Mouse (Mus musculus): Measurements from ENCODE around the gene Cnot1. TPM values are rescaled to one million over a fixed set of nuclear protein-coding genes. Genes with fewer than 3 reads are reported as not detected.

Gene Cnot1
- polyA plus RNA-seq (2014; fragmentation: Nextera tagmentation; extraction: Ambion mirVana): 75.4 and 128 TPM in 2 replicates

- Histone ChIP-seq H3K4me1 (ENCODE audit: control insufficient read depth, insufficient read depth, low read length) (peaks cover 14% of the 10 kb centered on the region), H3K4me2 (replicated peaks; ENCODE audit: low read depth, low read length) (peak within 1 kb of the TSS; percentile 73), H3K27me3 (ENCODE audit: control insufficient read depth, insufficient read depth, low read length) (no peaks in the 10 kb centered on the region), H3K27ac (ENCODE audit: low read depth, low read length) (peak within 1 kb of the TSS; percentile 91), H3K9ac (ENCODE audit: low read depth, low read length) (peak within 1 kb of the TSS; percentile 99), H3K36me3 (ENCODE audit: control insufficient read depth, insufficient read depth, low read length) (peaks cover 3% of the 10 kb centered on the region; the same call in 1 of the 2 replicates), H3K9me3 (ENCODE audit: control insufficient read depth, low read length) (no peaks in the 10 kb centered on the region), H3K4me3 (ENCODE audit: low read length) (peak within 1 kb of the TSS; percentile 100)
- ATAC-seq (ENCODE audit: low FRiP score, low TSS enrichment): peak; percentile 97
- WGBS: under 1% methylated on average over 44 of the region's 44 CpGs
These were observed at the start of gene Cnot1 for GRCm38 (mm10) chr8:95807331-95807843. Gene Cnot1 (minus strand): TSS chr8:95807464.

- H3K4me1 ChIP-seq (ENCODE audit: control insufficient read depth, insufficient read depth, low read length): peaks cover 8% of the 10 kb centered on the region
- H3K4me2 ChIP-seq (replicated peaks; ENCODE audit: low read depth, low read length): no peak overlapping the region
- H3K27me3 ChIP-seq (ENCODE audit: control insufficient read depth, insufficient read depth, low read length): no peaks in the 10 kb centered on the region
- H3K9me3 ChIP-seq (ENCODE audit: control insufficient read depth, low read length): no peaks in the 10 kb centered on the region
- no peak overlapping the region for H3K4me3 ChIP-seq (ENCODE audit: low read length)
- no peak overlapping the region for H3K9ac ChIP-seq (ENCODE audit: low read depth, low read length)
- no peak overlapping the region for H3K27ac ChIP-seq (ENCODE audit: low read depth, low read length)
- WGBS: 86% methylated on average over 6 of the region's 6 CpGs
- no peaks in the 10 kb centered on the region for H3K36me3 ChIP-seq (ENCODE audit: control insufficient read depth, insufficient read depth, low read length)
- no peak for ATAC-seq (ENCODE audit: low FRiP score, low TSS enrichment)
These were observed 46.9 kb upstream of the Cnot1 start for GRCm38 (mm10) chr8:95854174-95854573.

GRCm38 (mm10) chr8:95853102-95853843 is 46.0 kb upstream of the Cnot1 start, which contains the start of gene Slc38a7:
Gene Slc38a7 (minus strand): TSS chr8:95853539.
- Histone ChIP-seq H3K27ac (ENCODE audit: low read depth, low read length) (no peak within 1 kb of the TSS), H3K27me3 (ENCODE audit: control insufficient read depth, insufficient read depth, low read length) (no peaks in the 10 kb centered on the region), H3K9ac (ENCODE audit: low read depth, low read length) (peak within 1 kb of the TSS; percentile 65), H3K4me2 (replicated peaks; ENCODE audit: low read depth, low read length) (peak within 1 kb of the TSS; percentile 70), H3K36me3 (ENCODE audit: control insufficient read depth, insufficient read depth, low read length) (no peaks in the 10 kb centered on the region), H3K4me3 (ENCODE audit: low read length) (peak within 1 kb of the TSS; percentile 73), H3K9me3 (ENCODE audit: control insufficient read depth, low read length) (no peaks in the 10 kb centered on the region), H3K4me1 (ENCODE audit: control insufficient read depth, insufficient read depth, low read length) (peaks cover 8% of the 10 kb centered on the region)
- ATAC-seq (ENCODE audit: low FRiP score, low TSS enrichment): peak; percentile 98
- 16% methylated on average over 22 of the region's 22 CpGs for WGBS

GRCm38 (mm10) chr8:95852290-95852689 is 45.0 kb upstream of the Cnot1 start:
- Histone ChIP-seq H3K4me1 (ENCODE audit: control insufficient read depth, insufficient read depth, low read length) (peaks cover 8% of the 10 kb centered on the region), H3K4me3 (ENCODE audit: low read length) (peak overlapping the region; percentile 73), H3K9ac (ENCODE audit: low read depth, low read length) (peak overlapping the region; percentile 65; the same call in 1 of the 2 replicates), H3K4me2 (replicated peaks; ENCODE audit: low read depth, low read length) (peak overlapping the region; percentile 70), H3K9me3 (ENCODE audit: control insufficient read depth, low read length) (no peaks in the 10 kb centered on the region), H3K36me3 (ENCODE audit: control insufficient read depth, insufficient read depth, low read length) (no peaks in the 10 kb centered on the region), H3K27me3 (ENCODE audit: control insufficient read depth, insufficient read depth, low read length) (no peaks in the 10 kb centered on the region), H3K27ac (ENCODE audit: low read depth, low read length) (no peak overlapping the region)
- no peak for ATAC-seq (ENCODE audit: low FRiP score, low TSS enrichment)
- 60% methylated on average over 4 of the region's 4 CpGs for WGBS

- Histone ChIP-seq H3K9ac (ENCODE audit: low read depth, low read length) (no peak overlapping the region), H3K4me1 (ENCODE audit: control insufficient read depth, insufficient read depth, low read length) (peaks cover 8% of the 10 kb centered on the region), H3K36me3 (ENCODE audit: control insufficient read depth, insufficient read depth, low read length) (peaks cover 8% of the 10 kb centered on the region; the same call in 1 of the 2 replicates), H3K27ac (ENCODE audit: low read depth, low read length) (no peak overlapping the region), H3K9me3 (ENCODE audit: control insufficient read depth, low read length) (no peaks in the 10 kb centered on the region), H3K4me2 (replicated peaks; ENCODE audit: low read depth, low read length) (no peak overlapping the region), H3K27me3 (ENCODE audit: control insufficient read depth, insufficient read depth, low read length) (no peaks in the 10 kb centered on the region), H3K4me3 (ENCODE audit: low read length) (no peak overlapping the region)
- no peak for ATAC-seq (ENCODE audit: low FRiP score, low TSS enrichment)
- WGBS: 87% methylated on average over 2 of the region's 2 CpGs
These were observed 43.1 kb upstream of the Cnot1 start for GRCm38 (mm10) chr8:95850326-95850725.

GRCm38 (mm10) chr8:95848734-95849464 is 41.6 kb upstream of the Cnot1 start:
- Histone ChIP-seq H3K9me3 (ENCODE audit: control insufficient read depth, low read length) (no peaks in the 10 kb centered on the region), H3K36me3 (ENCODE audit: control insufficient read depth, insufficient read depth, low read length) (peaks cover 13% of the 10 kb centered on the region), H3K4me1 (ENCODE audit: control insufficient read depth, insufficient read depth, low read length) (peaks cover 8% of the 10 kb centered on the region), H3K27me3 (ENCODE audit: control insufficient read depth, insufficient read depth, low read length) (no peaks in the 10 kb centered on the region), H3K9ac (ENCODE audit: low read depth, low read length) (no peak overlapping the region), H3K4me3 (ENCODE audit: low read length) (no peak overlapping the region), H3K27ac (ENCODE audit: low read depth, low read length) (no peak overlapping the region), H3K4me2 (replicated peaks; ENCODE audit: low read depth, low read length) (no peak overlapping the region)
- no peak for ATAC-seq (ENCODE audit: low FRiP score, low TSS enrichment)
- 95% methylated on average over 19 of the region's 19 CpGs for WGBS

GRCm38 (mm10) chr8:95848061-95848551 is 40.8 kb upstream of the Cnot1 start:
- WGBS: 79% methylated on average over 24 of the region's 24 CpGs
- ATAC-seq (ENCODE audit: low FRiP score, low TSS enrichment): no peak
- H3K36me3 ChIP-seq (ENCODE audit: control insufficient read depth, insufficient read depth, low read length): peaks cover 17% of the 10 kb centered on the region
- H3K4me2 ChIP-seq (replicated peaks; ENCODE audit: low read depth, low read length): no peak overlapping the region
- peaks cover 8% of the 10 kb centered on the region for H3K4me1 ChIP-seq (ENCODE audit: control insufficient read depth, insufficient read depth, low read length)
- no peak overlapping the region for H3K9ac ChIP-seq (ENCODE audit: low read depth, low read length)
- no peak overlapping the region for H3K27ac ChIP-seq (ENCODE audit: low read depth, low read length)
- H3K4me3 ChIP-seq (ENCODE audit: low read length): no peak overlapping the region
- no peaks in the 10 kb centered on the region for H3K27me3 ChIP-seq (ENCODE audit: control insufficient read depth, insufficient read depth, low read length)
- no peaks in the 10 kb centered on the region for H3K9me3 ChIP-seq (ENCODE audit: control insufficient read depth, low read length)

GRCm38 (mm10) chr8:95845026-95845425 is 37.8 kb upstream of the Cnot1 start:
- no peaks in the 10 kb centered on the region for H3K4me1 ChIP-seq (ENCODE audit: control insufficient read depth, insufficient read depth, low read length)
- ATAC-seq (ENCODE audit: low FRiP score, low TSS enrichment): no peak
- H3K9ac ChIP-seq (ENCODE audit: low read depth, low read length): no peak overlapping the region
- peaks cover 24% of the 10 kb centered on the region for H3K36me3 ChIP-seq (ENCODE audit: control insufficient read depth, insufficient read depth, low read length)
- 87% methylated on average over 7 of the region's 7 CpGs for WGBS
- H3K4me2 ChIP-seq (replicated peaks; ENCODE audit: low read depth, low read length): no peak overlapping the region
- no peak overlapping the region for H3K27ac ChIP-seq (ENCODE audit: low read depth, low read length)
- no peaks in the 10 kb centered on the region for H3K27me3 ChIP-seq (ENCODE audit: control insufficient read depth, insufficient read depth, low read length)
- no peak overlapping the region for H3K4me3 ChIP-seq (ENCODE audit: low read length)
- no peaks in the 10 kb centered on the region for H3K9me3 ChIP-seq (ENCODE audit: control insufficient read depth, low read length)
